Mouse (Mus musculus) testis, postnatal 14 days (tissue): Measurements from ENCODE around the gene Fam168b.

ENCODE experiments used
- DNase-seq: peaks from one replicate; pipeline ENCODE4 v3.0.0; 2021; ENCODE audit warnings: low spot score

Fam168b gene

GRCm38 (mm10) chr1:34850343-34851136, 7.7 kb upstream of the Fam168b start:
- DNase-seq: no peak

GRCm38 (mm10) chr1:34849745-34850342, 7.0 kb upstream of the Fam168b start, which contains the start of gene Plekhb2:
TSS of gene Plekhb2 (plus strand) at chr1:34849976.
- peak; percentile 86 for DNase-seq

- no peak for DNase-seq
Measured at GRCm38 (mm10) chr1:34847070-34847469, 4.2 kb upstream of the Fam168b start.

GRCm38 (mm10) chr1:34842389-34842861, 440 bp downstream of the Fam168b start:
- DNase-seq: peak; percentile 53

- DNase-seq: no peak
Measured at GRCm38 (mm10) chr1:34841709-34842388, 1.0 kb downstream of the Fam168b start.

GRCm38 (mm10) chr1:34839241-34839640, 3.6 kb downstream of the Fam168b start:
- no peak for DNase-seq

- DNase-seq: no peak
Measured at GRCm38 (mm10) chr1:34837951-34838689, 4.7 kb downstream of the Fam168b start.

- DNase-seq: no peak
Measured at GRCm38 (mm10) chr1:34834904-34835303, 8.0 kb downstream of the Fam168b start.

GRCm38 (mm10) chr1:34831381-34831780, 11.5 kb downstream of the Fam168b start:
- no peak for DNase-seq

GRCm38 (mm10) chr1:34830934-34831333, 11.9 kb downstream of the Fam168b start:
- DNase-seq: no peak

- DNase-seq: no peak
Measured at GRCm38 (mm10) chr1:34828528-34829294, 14.2 kb downstream of the Fam168b start.

- DNase-seq: no peak
Measured at GRCm38 (mm10) chr1:34827900-34828299, 15.0 kb downstream of the Fam168b start.

GRCm38 (mm10) chr1:34825909-34826308, 17.0 kb downstream of the Fam168b start:
- DNase-seq: no peak

GRCm38 (mm10) chr1:34824208-34824607, 18.7 kb downstream of the Fam168b start:
- no peak for DNase-seq

GRCm38 (mm10) chr1:34823353-34823752, 19.5 kb downstream of the Fam168b start:
- no peak for DNase-seq

- no peak for DNase-seq
Measured at GRCm38 (mm10) chr1:34822746-34823145, 20.1 kb downstream of the Fam168b start.

GRCm38 (mm10) chr1:34822003-34822402, 20.9 kb downstream of the Fam168b start:
- DNase-seq: no peak

GRCm38 (mm10) chr1:34821411-34821810, 21.5 kb downstream of the Fam168b start:
- DNase-seq: no peak

GRCm38 (mm10) chr1:34819225-34819910, 23.5 kb downstream of the Fam168b start:
- no peak for DNase-seq

- no peak for DNase-seq
Measured at GRCm38 (mm10) chr1:34815843-34816242, 27.0 kb downstream of the Fam168b start.
